Mouse (Mus musculus) MEL (cell line): Measurements from ENCODE around the gene Birc5. TPM values are rescaled to one million over a fixed set of nuclear protein-coding genes. Genes with fewer than 3 reads are reported as not detected.

Source experiments
- DNase-seq: peaks from one replicate; pipeline ENCODE4 v3.0.0; 2011; ENCODE audit warnings: low read depth, low spot score
- H3K27ac ChIP-seq: 2 replicates; pipeline ENCODE4 v1.5.1; 2012; ENCODE audit warnings: low read depth, mild to moderate bottlenecking, control low read depth, low read length, moderate library complexity; ENCODE audit not compliant: control insufficient read depth
- H3K27me3 ChIP-seq, 2 experiments: fragments of 150-350 bp in 1 of 2; sonication (generic) in 1 of 2; 2 replicates each; pipeline ENCODE4 v1.6.1; 2012; ENCODE audit warnings: low read length in 2 of 2, mild to moderate bottlenecking in 2 of 2, improper control_type of control experiment in 1 of 2, moderate library complexity in 1 of 2; ENCODE audit not compliant: insufficient read depth in 2 of 2, control insufficient read depth in 1 of 2
- H3K36me3 ChIP-seq, 2 experiments: 2 replicates each; pipeline ENCODE4 v1.6.1; 2012 to 2014; ENCODE audit warnings: low read length in 2 of 2, improper control_type of control experiment in 1 of 2, inconsistent platforms in 1 of 2, mild to moderate bottlenecking in 1 of 2; ENCODE audit not compliant: insufficient read depth in 2 of 2, control insufficient read depth in 1 of 2
- H3K4me1 ChIP-seq, 2 experiments: fragments of 150-350 bp in 1 of 2; sonication (generic) in 1 of 2; 2 replicates each; pipeline ENCODE4 v1.6.1; 2012; ENCODE audit warnings: low read length in 2 of 2, improper control_type of control experiment in 1 of 2, mild to moderate bottlenecking in 1 of 2; ENCODE audit not compliant: insufficient read depth in 2 of 2, control insufficient read depth in 1 of 2
- H3K4me3 ChIP-seq, 2 experiments: fragments of 150-350 bp in 1 of 2; sonication (generic) in 1 of 2; 2 replicates each; pipeline ENCODE4 v1.5.1; 2012; ENCODE audit warnings: low read depth in 2 of 2, low read length in 2 of 2, mild to moderate bottlenecking in 2 of 2, moderate library complexity in 2 of 2, control low read depth in 1 of 2, improper control_type of control experiment in 1 of 2; ENCODE audit not compliant: control insufficient read depth in 1 of 2, insufficient read depth in 1 of 2
- H3K79me2 ChIP-seq: 2 replicates; pipeline ENCODE4 v1.6.1; 2012; ENCODE audit warnings: mild to moderate bottlenecking, low read length, moderate library complexity; ENCODE audit not compliant: control insufficient read depth, poor library complexity, insufficient read depth
- H3K9ac ChIP-seq: 2 replicates; pipeline ENCODE4 v1.6.1; 2012; ENCODE audit warnings: low read depth, mild to moderate bottlenecking, control low read depth, low read length, moderate library complexity; ENCODE audit not compliant: control insufficient read depth, poor library complexity, severe bottlenecking
- H3K9me3 ChIP-seq: fragments of 150-350 bp; sonication (generic); replicated peaks from 2 replicates; pipeline ENCODE4 v1.6.1; 2012; ENCODE audit warnings: mild to moderate bottlenecking, low read length, improper control_type of control experiment, moderate library complexity; ENCODE audit not compliant: insufficient read depth
- BHLHE40 ChIP-seq: IDR thresholded peaks from 2 replicates; pipeline ENCODE4 v1.6.1; 2012; ENCODE audit warnings: low read depth, mild to moderate bottlenecking, inconsistent platforms, low read length, improper control_type of control experiment, borderline replicate concordance
- ETS1 ChIP-seq: IDR thresholded peaks from 2 replicates; pipeline ENCODE4 v1.6.1; 2012; ENCODE audit warnings: low read depth, mild to moderate bottlenecking, inconsistent platforms, low read length, improper control_type of control experiment, moderate library complexity
- GATA1 ChIP-seq: IDR thresholded peaks from 2 replicates; pipeline ENCODE4 v1.6.1; 2011; ENCODE audit warnings: low read depth, low read length, improper control_type of control experiment
- MAFK ChIP-seq: IDR thresholded peaks from 2 replicates; pipeline ENCODE4 v1.6.1; 2011; ENCODE audit warnings: low read depth, mild to moderate bottlenecking, low read length, improper control_type of control experiment, borderline replicate concordance
- MAX ChIP-seq: IDR thresholded peaks from 2 replicates; pipeline ENCODE4 v1.6.1; 2011; ENCODE audit warnings: low read length, improper control_type of control experiment
- NELFE ChIP-seq: IDR thresholded peaks from 2 replicates; pipeline ENCODE4 v1.6.1; 2011; ENCODE audit warnings: low read depth, low read length, improper control_type of control experiment
- NRF1 ChIP-seq: IDR thresholded peaks from 2 replicates; pipeline ENCODE4 v1.6.1; 2014; ENCODE audit warnings: low read depth, mild to moderate bottlenecking, inconsistent platforms, low read length, improper control_type of control experiment, moderate library complexity; ENCODE audit not compliant: poor library complexity, insufficient read depth, severe bottlenecking
- POLR2AphosphoS5 ChIP-seq: IDR thresholded peaks from 2 replicates; pipeline ENCODE4 v1.6.1; 2012; ENCODE audit warnings: low read depth, borderline replicate concordance, mild to moderate bottlenecking, inconsistent platforms, low read length, moderate library complexity, mixed read lengths
- TBP ChIP-seq: IDR thresholded peaks from 2 replicates; pipeline ENCODE4 v1.8.0; 2011; ENCODE audit warnings: low read depth, low read length, improper control_type of control experiment
- UBTF ChIP-seq: IDR thresholded peaks from 2 replicates; pipeline ENCODE4 v1.6.1; 2012; ENCODE audit warnings: low read depth, mild to moderate bottlenecking, inconsistent platforms, low read length, improper control_type of control experiment, moderate library complexity, borderline replicate concordance; ENCODE audit not compliant: insufficient read depth
- ZKSCAN1 ChIP-seq: IDR thresholded peaks from 2 replicates; pipeline ENCODE4 v1.6.1; 2012; ENCODE audit warnings: low read depth, mild to moderate bottlenecking, inconsistent platforms, low read length, improper control_type of control experiment, moderate library complexity
- polyA plus RNA-seq, 2 experiments: library from polyadenylated mRNA; stranded (reverse) in 1 of 2; unstranded in 1 of 2; fragments of >175 nt in 1 of 2; fragments of >200 nt in 1 of 2; gene quantifications; 2 replicates each; pipeline versions ENCODE4 v1.2.1 to v1.2.4; 2012; ENCODE audit warnings: low replicate concordance in 2 of 2, low read depth in 1 of 2; ENCODE audit not compliant: insufficient read length in 2 of 2, insufficient read depth in 1 of 2, missing spikeins in 1 of 2
- total RNA-seq: library from RNA; depleted of rRNA; stranded (reverse); fragments of 300-350 nt; gene quantifications from 2 replicates; pipeline ENCODE4 v1.2.3, GENCODE M21; 2012

The Birc5 gene
- total and polyA plus RNA-seq, 3 experiments = 214 to 242 TPM; not detected in 1

DNA sequence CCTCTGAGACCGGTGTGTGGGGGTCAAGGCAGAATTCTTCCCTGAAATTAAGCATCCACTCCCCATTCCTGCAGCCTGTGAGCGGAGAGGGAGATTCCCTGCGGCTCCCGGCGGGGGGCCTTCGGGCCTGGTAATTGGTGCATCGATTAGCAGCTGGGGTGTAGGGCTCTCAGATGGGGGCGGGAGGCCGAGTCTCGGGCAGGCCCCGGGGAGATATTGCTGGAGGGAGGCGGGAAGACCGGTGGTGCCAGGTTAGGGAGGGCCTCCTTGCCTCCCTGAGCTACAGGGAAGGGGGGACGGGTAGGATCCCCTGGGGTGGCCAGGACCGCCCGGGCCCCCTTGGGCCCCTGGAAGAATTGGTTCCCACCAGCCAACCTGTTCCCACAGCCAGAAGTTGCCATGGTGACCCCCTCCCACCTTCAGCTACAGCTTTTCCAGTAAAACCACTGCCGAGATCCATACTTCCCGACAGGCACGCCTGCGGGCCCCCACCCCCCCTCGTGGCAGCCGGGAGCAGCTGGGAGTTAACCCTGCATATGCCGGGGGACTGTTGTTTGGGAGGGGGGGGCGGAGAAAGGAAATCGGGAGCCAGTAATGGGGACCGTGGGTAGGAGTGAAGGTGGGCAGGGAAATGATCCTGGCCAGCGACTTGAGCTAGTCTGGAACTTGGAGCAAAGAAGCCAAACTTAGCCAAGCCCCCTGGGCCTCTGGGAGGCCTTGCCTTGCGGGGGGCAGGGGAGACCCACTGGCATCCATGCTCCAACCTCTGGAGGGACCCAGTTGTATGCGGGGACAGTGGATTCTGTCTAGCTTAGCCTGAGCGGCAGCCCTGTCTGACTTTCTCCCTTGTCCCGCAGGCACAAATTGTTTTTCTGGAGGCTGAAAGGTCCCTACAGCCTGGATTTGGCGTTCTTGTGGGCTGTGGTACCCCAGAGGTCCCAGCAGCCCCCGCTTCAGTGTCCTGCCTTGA is 40.1 kb downstream of the Birc5 start:
- no peaks in the 10 kb centered on the region for H3K9me3 ChIP-seq
- H3K9ac ChIP-seq = no peak overlapping the region
- no peaks in the 10 kb centered on the region for H3K4me1 ChIP-seq
- no peak overlapping the region for H3K27ac ChIP-seq
- H3K4me3 ChIP-seq = no peak overlapping the region
- H3K27me3 ChIP-seq = peaks cover 7 to 16% of the 10 kb centered on the region in 2 experiments
- no peaks in the 10 kb centered on the region for H3K79me2 ChIP-seq
- no peaks in the 10 kb centered on the region for H3K36me3 ChIP-seq
- DNase-seq = no peak
- TF ChIP-seq POLR2AphosphoS5 (no peak), TBP (no peak), BHLHE40 (no peak), GATA1 (no peak), NRF1 (no peak), MAX (no peak)

DNA sequence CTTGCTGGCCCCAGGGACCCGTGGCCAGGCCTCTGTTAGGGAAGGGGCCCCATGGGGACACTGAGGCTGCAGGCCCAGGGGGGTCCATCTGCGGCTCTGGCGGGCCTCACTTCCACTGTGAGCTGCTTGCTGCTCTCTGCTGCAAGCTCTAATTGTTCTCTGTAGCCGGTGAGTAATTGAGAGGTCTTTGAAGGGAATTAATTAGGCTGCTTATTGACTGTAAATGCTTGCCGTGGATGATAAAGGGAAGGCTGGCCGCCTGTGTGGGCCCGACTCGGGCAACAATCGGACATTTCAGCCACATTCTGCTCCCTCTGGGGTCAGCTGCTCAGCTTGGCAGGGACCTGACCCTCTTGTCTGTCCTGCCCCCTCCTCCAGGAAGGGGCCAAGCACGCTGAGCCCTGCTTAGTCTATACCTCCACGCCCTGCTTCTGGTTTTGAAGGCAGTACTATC is 40.9 kb downstream of the Birc5 start:
- TF ChIP-seq UBTF (no peak), ZKSCAN1 (no peak), ETS1 (no peak)
- DNase-seq = no peak
- H3K4me3 ChIP-seq = no peak overlapping the region
- peaks cover 7 to 17% of the 10 kb centered on the region in 2 experiments for H3K27me3 ChIP-seq
- no peak overlapping the region for H3K9ac ChIP-seq
- no peak overlapping the region for H3K27ac ChIP-seq
- H3K9me3 ChIP-seq = no peaks in the 10 kb centered on the region
- no peaks in the 10 kb centered on the region for H3K4me1 ChIP-seq
- no peaks in the 10 kb centered on the region for H3K36me3 ChIP-seq
- no peaks in the 10 kb centered on the region for H3K79me2 ChIP-seq

DNA sequence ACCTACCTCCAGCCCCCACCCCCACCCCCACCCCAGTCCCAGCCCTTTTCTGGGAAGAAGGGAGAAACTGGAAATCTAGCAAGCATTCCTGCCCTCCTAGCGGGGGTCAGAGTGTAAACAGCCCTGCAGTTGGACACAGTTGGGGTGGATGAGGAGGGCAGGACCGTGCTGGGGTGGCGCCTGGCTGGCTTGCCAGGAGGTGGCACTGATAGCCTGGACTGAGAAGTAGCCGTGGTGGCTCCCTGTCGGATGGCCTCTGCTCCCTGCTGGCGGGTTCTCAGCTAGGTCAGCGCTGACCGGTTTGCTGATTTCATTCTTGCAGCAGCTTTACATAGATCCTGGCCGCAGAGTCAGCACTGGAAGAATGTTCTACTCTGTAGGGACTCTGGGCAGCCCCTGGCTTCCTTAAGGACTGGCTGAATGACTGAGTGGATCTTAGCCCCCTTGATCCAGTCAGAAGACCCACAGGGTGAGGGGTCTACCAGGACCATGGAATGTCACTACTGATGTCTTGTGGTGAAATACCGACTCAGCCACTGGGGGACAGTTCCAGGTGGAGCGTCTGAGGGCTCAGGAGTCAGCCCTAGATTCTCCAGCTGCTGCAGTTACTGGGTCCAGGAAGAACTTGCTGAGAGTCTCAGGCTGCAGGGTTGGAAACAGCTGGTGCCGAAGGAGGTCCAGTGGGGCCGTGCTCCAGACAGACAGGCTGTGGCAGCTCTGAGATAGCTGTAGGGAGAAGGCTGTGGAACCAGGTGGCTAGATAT is 41.6 kb downstream of the Birc5 start:
- no peak overlapping the region for H3K27ac ChIP-seq
- H3K79me2 ChIP-seq = no peaks in the 10 kb centered on the region
- no peaks in the 10 kb centered on the region for H3K4me1 ChIP-seq
- DNase-seq = no peak
- no peaks in the 10 kb centered on the region for H3K36me3 ChIP-seq
- TF ChIP-seq MAFK = no peak
- TF ChIP-seq NELFE = no peak
- no peak for TF ChIP-seq MAX
- no peak for TF ChIP-seq BHLHE40
- no peak overlapping the region for H3K4me3 ChIP-seq
- peaks cover 7 to 17% of the 10 kb centered on the region in 2 experiments for H3K27me3 ChIP-seq
- no peaks in the 10 kb centered on the region for H3K9me3 ChIP-seq
- H3K9ac ChIP-seq = no peak overlapping the region
